Mouse (Mus musculus) stomach, postnatal 0 days (tissue): ENCODE results near the gene Fmo1. TPM values are rescaled to one million over a fixed set of nuclear protein-coding genes. Genes with fewer than 3 reads are reported as not detected.

Experiments
- ATAC-seq: fragments of 200-750 bp; cut with Nextera tagmentation; 2 replicates; pipeline ENCODE4 v1.8.0; 2017; ENCODE audit not compliant: low FRiP score, low TSS enrichment
- DNase-seq: peaks from one replicate; pipeline ENCODE4 v3.0.0-alpha.2; 2016; ENCODE audit warnings: low spot score
- H3K27ac ChIP-seq: fragments of 300-500 bp; sonication (generic); replicated peaks from 2 replicates; pipeline ENCODE4 v1.5.1; 2014; ENCODE audit warnings: mild to moderate bottlenecking, control low read depth
- H3K27me3 ChIP-seq: fragments of 300-500 bp; sonication (generic); 2 replicates; pipeline ENCODE4 v1.6.1; 2014; ENCODE audit warnings: low read length; ENCODE audit not compliant: control insufficient read depth, insufficient read depth
- H3K36me3 ChIP-seq: fragments of 300-500 bp; sonication (generic); 2 replicates; pipeline ENCODE4 v1.6.1; 2014; ENCODE audit warnings: low read length, mixed read lengths; ENCODE audit not compliant: control insufficient read depth, insufficient read depth
- H3K4me1 ChIP-seq: fragments of 300-500 bp; sonication (generic); replicated peaks from 2 replicates; pipeline ENCODE4 v1.6.1; 2014; ENCODE audit warnings: antibody characterized with exemption; ENCODE audit not compliant: control insufficient read depth, insufficient read depth
- H3K4me2 ChIP-seq: fragments of 300-500 bp; sonication (generic); replicated peaks from 2 replicates; pipeline ENCODE4 v1.6.1; 2014; ENCODE audit warnings: low read depth, mild to moderate bottlenecking, control low read depth, moderate library complexity
- H3K4me3 ChIP-seq: fragments of 300-500 bp; sonication (generic); 2 replicates; pipeline ENCODE4 v1.5.1; 2014; ENCODE audit warnings: low read depth, low read length, control low read depth
- H3K9ac ChIP-seq: fragments of 300-500 bp; sonication (generic); 2 replicates; pipeline ENCODE4 v1.6.1; 2014; ENCODE audit warnings: mild to moderate bottlenecking, low read length, control low read depth, mixed read lengths
- H3K9me3 ChIP-seq: fragments of 300-500 bp; sonication (generic); 2 replicates; pipeline ENCODE4 v1.6.1; 2016; ENCODE audit warnings: low read length; ENCODE audit not compliant: control insufficient read depth
- CTCF ChIP-seq: IDR thresholded peaks from 2 replicates; pipeline ENCODE4 v1.5.1; 2016; ENCODE audit warnings: antibody characterized with exemption, low read depth, mild to moderate bottlenecking, moderate library complexity
- EP300 ChIP-seq: optimal IDR thresholded peaks from 2 replicates; pipeline ENCODE3; 2016; ENCODE audit warnings: antibody characterized with exemption
- WGBS: fragments of 180-500 bp; shearing (Covaris S2); extraction: QIAGEN DNeasy Blood & Tissue Kit; methylation state at CpG from one replicate; pipeline ENCODE4 v1.1.7; 2014; 5-methylcytosine and 5-hydroxymethylcytosine counted together
- polyA plus RNA-seq: library from polyadenylated mRNA; unstranded; fragments of >200 nt; fragmentation: Nextera tagmentation; extraction: Ambion mirVana; gene quantifications from 2 replicates; pipeline ENCODE4 v1.2.1, GENCODE M21; 2015

Fmo1 gene
- polyA plus RNA-seq, 1 experiment from 2014 or later: 14.7 TPM

DNA sequence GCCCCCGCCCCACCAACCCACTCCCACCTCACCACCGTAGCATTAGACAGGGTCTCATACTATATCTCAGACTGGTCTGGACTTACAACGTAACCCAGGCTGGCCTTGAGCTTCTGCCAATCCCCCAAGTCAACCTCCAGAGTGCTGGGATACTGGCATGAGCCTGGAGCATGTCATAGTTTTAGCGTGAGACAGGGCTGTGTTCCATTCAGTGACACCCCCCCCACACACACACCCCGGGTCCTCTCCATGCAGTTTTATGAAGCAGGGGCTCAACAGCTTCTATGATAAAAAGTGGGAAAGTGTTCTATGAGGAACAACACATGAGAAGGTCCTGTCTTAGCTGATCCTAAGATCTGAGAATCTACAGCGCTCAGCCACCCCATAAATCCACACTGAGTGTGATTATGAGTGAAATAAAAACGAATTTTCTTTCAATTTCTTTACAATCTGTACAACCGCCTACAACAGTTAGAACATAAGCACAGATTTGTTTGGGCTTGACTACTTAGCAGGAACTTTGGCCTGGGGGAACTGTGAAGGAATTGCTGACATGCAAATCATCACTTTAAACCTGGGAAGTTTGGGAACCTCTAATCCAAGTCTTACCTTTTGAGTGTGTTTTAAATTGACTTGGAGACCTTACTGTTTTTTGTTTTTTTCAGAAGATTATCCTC, 1.5 kb downstream of the Fmo1 start:
- Histone ChIP-seq H3K4me1 (no peaks in the 10 kb centered on the region), H3K4me2 (no peak overlapping the region), H3K9ac (no peak overlapping the region), H3K4me3 (no peak overlapping the region), H3K36me3 (no peaks in the 10 kb centered on the region), H3K9me3 (no peaks in the 10 kb centered on the region), H3K27me3 (no peaks in the 10 kb centered on the region), H3K27ac (no peak overlapping the region)
- WGBS: 70% methylated on average over 8 of the region's 8 CpGs
- ATAC-seq: no peak
- no peak for TF ChIP-seq EP300
- DNase-seq: no peak

- 89% methylated on average over 5 of the region's 5 CpGs for WGBS
- no peak overlapping the region for H3K4me3 ChIP-seq
These were observed 2.1 kb downstream of the Fmo1 start for GRCm38 (mm10) chr1:162864279-162864678.

DNA sequence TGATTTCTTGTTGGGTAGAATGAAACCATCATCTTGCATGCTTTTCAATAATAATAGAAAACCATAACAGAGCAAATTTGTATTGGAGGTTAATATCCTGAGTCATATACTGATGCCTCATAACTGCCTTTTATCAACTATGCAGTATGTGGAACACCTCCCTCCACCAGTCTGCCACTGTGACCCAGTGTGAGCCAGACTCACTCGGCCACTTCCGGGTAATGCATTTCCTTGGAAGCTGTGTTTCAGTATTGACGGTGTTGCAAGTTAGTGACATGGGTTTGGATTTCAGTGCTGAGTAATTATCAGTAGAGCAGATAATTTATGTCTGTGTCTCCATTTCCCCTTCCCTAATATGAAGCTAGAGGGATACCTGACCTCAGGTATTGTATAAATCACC, 2.8 kb downstream of the Fmo1 start:
- H3K9ac ChIP-seq: no peak overlapping the region
- H3K4me2 ChIP-seq: no peak overlapping the region
- peak; percentile 35 for DNase-seq
- peak; percentile 89 for ATAC-seq
- WGBS: 73% methylated on average over 3 of the region's 3 CpGs
- TF ChIP-seq CTCF (no peak), EP300 (no peak)
- H3K36me3 ChIP-seq: no peaks in the 10 kb centered on the region
- no peaks in the 10 kb centered on the region for H3K4me1 ChIP-seq
- no peak overlapping the region for H3K4me3 ChIP-seq
- no peaks in the 10 kb centered on the region for H3K27me3 ChIP-seq
- no peak overlapping the region for H3K27ac ChIP-seq
- H3K9me3 ChIP-seq: no peaks in the 10 kb centered on the region

More at GRCm38 (mm10) chr1:162864279-162864678, 2.1 kb downstream of the Fmo1 start:
- DNase-seq: no peak
- Histone ChIP-seq H3K4me2 (no peak overlapping the region), H3K4me1 (no peaks in the 10 kb centered on the region), H3K9ac (no peak overlapping the region), H3K36me3 (no peaks in the 10 kb centered on the region), H3K9me3 (no peaks in the 10 kb centered on the region), H3K27ac (no peak overlapping the region), H3K27me3 (no peaks in the 10 kb centered on the region)
- TF ChIP-seq CTCF (no peak), EP300 (no peak)
- no peak for ATAC-seq

GRCm38 (mm10) chr1:162862328-162862727, 4.1 kb downstream of the Fmo1 start:
- no peak overlapping the region for H3K9ac ChIP-seq
- H3K4me3 ChIP-seq: no peak overlapping the region
- DNase-seq (no peak), ATAC-seq (no peak)
- no peaks in the 10 kb centered on the region for H3K36me3 ChIP-seq
- no peaks in the 10 kb centered on the region for H3K4me1 ChIP-seq
- H3K27ac ChIP-seq: no peak overlapping the region
- H3K9me3 ChIP-seq: no peaks in the 10 kb centered on the region
- no peak overlapping the region for H3K4me2 ChIP-seq
- TF ChIP-seq CTCF: no peak
- no peak for TF ChIP-seq EP300
- WGBS: 38% methylated on average over 1 of the region's 1 CpGs
- H3K27me3 ChIP-seq: no peaks in the 10 kb centered on the region

GRCm38 (mm10) chr1:162859996-162860605, 6.3 kb downstream of the Fmo1 start:
- H3K4me3 ChIP-seq: no peak overlapping the region
- TF ChIP-seq EP300: no peak
- no peak for TF ChIP-seq CTCF
- no peak overlapping the region; the same call in 1 of the 2 replicates for H3K4me2 ChIP-seq
- no peaks in the 10 kb centered on the region for H3K4me1 ChIP-seq
- H3K27ac ChIP-seq: no peak overlapping the region
- no peaks in the 10 kb centered on the region for H3K27me3 ChIP-seq
- ATAC-seq (peak; percentile 31), DNase-seq (peak; percentile 39)
- no peak overlapping the region for H3K9ac ChIP-seq
- no peaks in the 10 kb centered on the region for H3K36me3 ChIP-seq
- 55% methylated on average over 9 of the region's 9 CpGs for WGBS
- H3K9me3 ChIP-seq: no peaks in the 10 kb centered on the region

GRCm38 (mm10) chr1:162859545-162859976, 6.8 kb downstream of the Fmo1 start:
- peak; percentile 38 for ATAC-seq
- DNase-seq: no peak
- no peaks in the 10 kb centered on the region for H3K27me3 ChIP-seq
- TF ChIP-seq CTCF (no peak), EP300 (no peak)
- H3K9me3 ChIP-seq: no peaks in the 10 kb centered on the region
- peak overlapping the region; percentile 24 for H3K4me3 ChIP-seq
- H3K36me3 ChIP-seq: no peaks in the 10 kb centered on the region
- WGBS: 24% methylated on average over 10 of the region's 10 CpGs
- 0 out of 2 replicates have a peak overlapping the region, but pooled peaks have one; percentile 61 for H3K9ac ChIP-seq
- peak overlapping the region; percentile 47 for H3K4me2 ChIP-seq
- peak overlapping the region; percentile 40; the same call in 1 of the 2 replicates for H3K27ac ChIP-seq
- no peaks in the 10 kb centered on the region for H3K4me1 ChIP-seq
